Mouse (Mus musculus) stomach, postnatal 0 days (tissue): ENCODE data around the gene Scel.

Source experiments
- CTCF ChIP-seq: IDR thresholded peaks from 2 replicates; pipeline ENCODE4 v1.5.1; 2016; ENCODE audit warnings: antibody characterized with exemption, low read depth, mild to moderate bottlenecking, moderate library complexity
- EP300 ChIP-seq: optimal IDR thresholded peaks from 2 replicates; pipeline ENCODE3; 2016; ENCODE audit warnings: antibody characterized with exemption

DNA sequence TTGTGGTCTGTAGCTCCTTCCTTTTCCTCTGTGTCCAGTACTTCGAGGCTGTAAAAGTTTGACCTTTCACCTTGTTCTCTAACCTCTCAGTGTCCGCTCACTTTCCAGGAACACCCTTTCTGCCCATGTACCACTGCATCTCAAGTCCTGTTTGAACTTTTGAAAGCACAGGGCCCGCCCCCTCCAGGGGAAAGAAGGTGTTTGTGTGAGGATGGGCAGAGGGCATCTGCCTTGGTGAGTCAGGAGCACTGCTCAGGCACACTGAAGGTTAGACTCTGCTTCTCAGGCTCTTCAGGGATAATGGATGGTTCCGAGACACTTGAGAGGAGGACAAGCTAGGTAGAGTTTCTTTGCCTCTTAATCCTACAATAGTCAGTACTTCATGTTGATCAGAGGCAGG lies 144.7 kb downstream of the Scel start:
- no peak for TF ChIP-seq CTCF
- no peak for TF ChIP-seq EP300
